Mouse (Mus musculus) midbrain, embryonic 16.5 days (tissue): Measurements from ENCODE around the gene Gm20388. TPM values are rescaled to one million over a fixed set of nuclear protein-coding genes. Genes with fewer than 3 reads are reported as not detected.

ENCODE experiments used
- ATAC-seq: fragments of 200-750 bp; cut with Nextera tagmentation; 2 replicates; pipeline ENCODE4 v1.8.0; 2017; ENCODE audit warnings: moderate TSS enrichment
- H3K27ac ChIP-seq: fragments of 300-500 bp; sonication (generic); 2 replicates; pipeline ENCODE4 v1.5.1; 2014; ENCODE audit warnings: mild to moderate bottlenecking, low read length, mixed read lengths
- H3K27me3 ChIP-seq: fragments of 300-500 bp; sonication (generic); 2 replicates; pipeline ENCODE4 v1.6.1; 2014; ENCODE audit warnings: low read depth, low read length, mixed read lengths; ENCODE audit not compliant: control insufficient read depth, insufficient read depth
- H3K36me3 ChIP-seq: fragments of 300-500 bp; sonication (generic); 2 replicates; pipeline ENCODE4 v1.6.1; 2014; ENCODE audit warnings: mild to moderate bottlenecking, low read length, moderate library complexity, mixed read lengths; ENCODE audit not compliant: control insufficient read depth, insufficient read depth
- H3K4me1 ChIP-seq: fragments of 300-500 bp; sonication (generic); 2 replicates; pipeline ENCODE4 v1.6.1; 2014; ENCODE audit warnings: mild to moderate bottlenecking, low read length, mixed read lengths; ENCODE audit not compliant: control insufficient read depth, insufficient read depth
- H3K4me2 ChIP-seq: fragments of 300-500 bp; sonication (generic); 2 replicates; pipeline ENCODE4 v1.6.1; 2014; ENCODE audit warnings: mild to moderate bottlenecking, low read length, mixed read lengths
- H3K4me3 ChIP-seq: fragments of 300-500 bp; sonication (generic); 2 replicates; pipeline ENCODE4 v1.5.1; 2014; ENCODE audit warnings: low read depth, mild to moderate bottlenecking, low read length, moderate library complexity, mixed read lengths
- H3K9ac ChIP-seq: fragments of 300-500 bp; sonication (generic); 2 replicates; pipeline ENCODE4 v1.6.1; 2014; ENCODE audit warnings: low read depth, low read length, mixed read lengths
- H3K9me3 ChIP-seq: fragments of 300-500 bp; sonication (generic); replicated peaks from 2 replicates; pipeline ENCODE4 v1.6.1; 2014; ENCODE audit warnings: mild to moderate bottlenecking, low read length, mixed read lengths; ENCODE audit not compliant: control insufficient read depth, poor library complexity, severe bottlenecking
- WGBS: fragments of 180-500 bp; shearing (Covaris S2); extraction: QIAGEN DNeasy Blood & Tissue Kit; methylation state at CpG from one replicate; pipeline ENCODE4 v1.1.7; 2014; 5-methylcytosine and 5-hydroxymethylcytosine counted together
- polyA plus RNA-seq: library from polyadenylated mRNA; unstranded; fragments of >200 nt; fragmentation: Nextera tagmentation; extraction: Ambion mirVana; gene quantifications from 2 replicates; pipeline ENCODE4 v1.2.1, GENCODE M21; 2015

Gene Gm20388
- polyA plus RNA-seq, 1 experiment from 2014 or later: 7.5 TPM

- H3K9ac ChIP-seq: no peak overlapping the region
- no peak overlapping the region for H3K4me2 ChIP-seq
- H3K27me3 ChIP-seq: no peaks in the 10 kb centered on the region
- ATAC-seq: no peak
- WGBS: 90% methylated on average over 7 of the region's 7 CpGs
- H3K4me1 ChIP-seq: no peaks in the 10 kb centered on the region
- H3K4me3 ChIP-seq: no peak overlapping the region
- no peaks in the 10 kb centered on the region for H3K9me3 ChIP-seq
- H3K36me3 ChIP-seq: no peaks in the 10 kb centered on the region
- H3K27ac ChIP-seq: no peak overlapping the region
Observed at GRCm38 (mm10) chr8:122116716-122117357, 2206.2 kb downstream of the Gm20388 start.

- Histone ChIP-seq H3K4me1 (no peaks in the 10 kb centered on the region), H3K36me3 (no peaks in the 10 kb centered on the region), H3K9ac (no peak overlapping the region), H3K4me3 (no peak overlapping the region), H3K9me3 (no peaks in the 10 kb centered on the region), H3K4me2 (no peak overlapping the region), H3K27me3 (no peaks in the 10 kb centered on the region), H3K27ac (no peak overlapping the region)
- 89% methylated on average over 10 of the region's 10 CpGs for WGBS
- no peak for ATAC-seq
Observed at GRCm38 (mm10) chr8:122118097-122118496, 2207.5 kb downstream of the Gm20388 start.

GRCm38 (mm10) chr8:122118536-122118935, 2207.9 kb downstream of the Gm20388 start:
- no peaks in the 10 kb centered on the region for H3K36me3 ChIP-seq
- WGBS: 79% methylated on average over 15 of the region's 15 CpGs

GRCm38 (mm10) chr8:122124326-122124725, 2213.7 kb downstream of the Gm20388 start:
- H3K9me3 ChIP-seq: no peaks in the 10 kb centered on the region
- no peaks in the 10 kb centered on the region for H3K36me3 ChIP-seq
- no peaks in the 10 kb centered on the region for H3K27me3 ChIP-seq
- H3K4me3 ChIP-seq: no peak overlapping the region
- 89% methylated on average over 3 of the region's 3 CpGs for WGBS
- no peak overlapping the region for H3K27ac ChIP-seq
- ATAC-seq: no peak
- no peak overlapping the region for H3K9ac ChIP-seq
- H3K4me1 ChIP-seq: no peaks in the 10 kb centered on the region; the same call in 1 of the 2 replicates
- H3K4me2 ChIP-seq: no peak overlapping the region

More at GRCm38 (mm10) chr8:122118536-122118935, 2207.9 kb downstream of the Gm20388 start:
- Histone ChIP-seq H3K27ac (no peak overlapping the region), H3K9ac (no peak overlapping the region), H3K4me2 (no peak overlapping the region), H3K9me3 (no peaks in the 10 kb centered on the region), H3K27me3 (no peaks in the 10 kb centered on the region), H3K4me3 (no peak overlapping the region), H3K4me1 (no peaks in the 10 kb centered on the region)
- no peak for ATAC-seq

- no peaks in the 10 kb centered on the region for H3K36me3 ChIP-seq
- H3K27me3 ChIP-seq: no peaks in the 10 kb centered on the region
- ATAC-seq: no peak
- WGBS: 83% methylated on average over 8 of the region's 8 CpGs
- no peaks in the 10 kb centered on the region; the same call in 1 of the 2 replicates for H3K4me1 ChIP-seq
- H3K4me2 ChIP-seq: no peak overlapping the region
- H3K9ac ChIP-seq: no peak overlapping the region
- H3K9me3 ChIP-seq: no peaks in the 10 kb centered on the region
- H3K27ac ChIP-seq: no peak overlapping the region
- no peak overlapping the region for H3K4me3 ChIP-seq
Observed at GRCm38 (mm10) chr8:122126659-122127058, 2216.0 kb downstream of the Gm20388 start.

- H3K27ac ChIP-seq: no peak overlapping the region
- no peaks in the 10 kb centered on the region for H3K4me1 ChIP-seq
- H3K4me3 ChIP-seq: no peak overlapping the region
- ATAC-seq: no peak
- no peaks in the 10 kb centered on the region for H3K36me3 ChIP-seq
- H3K9ac ChIP-seq: no peak overlapping the region
- no peaks in the 10 kb centered on the region for H3K27me3 ChIP-seq
- 74% methylated on average over 3 of the region's 3 CpGs for WGBS
- no peak overlapping the region for H3K4me2 ChIP-seq
- H3K9me3 ChIP-seq: no peaks in the 10 kb centered on the region
Observed at GRCm38 (mm10) chr8:122134121-122134529, 2223.5 kb downstream of the Gm20388 start.

GRCm38 (mm10) chr8:122135494-122135893, 2224.9 kb downstream of the Gm20388 start:
- WGBS: 67% methylated on average over 5 of the region's 5 CpGs
- H3K4me2 ChIP-seq: no peak overlapping the region

GRCm38 (mm10) chr8:122139784-122140183, 2229.1 kb downstream of the Gm20388 start:
- WGBS: 53% methylated on average over 5 of the region's 5 CpGs
- no peaks in the 10 kb centered on the region for H3K9me3 ChIP-seq
- no peak for ATAC-seq
- H3K27ac ChIP-seq: no peak overlapping the region
- no peaks in the 10 kb centered on the region for H3K27me3 ChIP-seq
- no peaks in the 10 kb centered on the region for H3K36me3 ChIP-seq
- no peaks in the 10 kb centered on the region for H3K4me1 ChIP-seq
- H3K4me3 ChIP-seq: no peak overlapping the region
- no peak overlapping the region for H3K9ac ChIP-seq
- H3K4me2 ChIP-seq: no peak overlapping the region

More at GRCm38 (mm10) chr8:122135494-122135893, 2224.9 kb downstream of the Gm20388 start:
- ATAC-seq: no peak
- Histone ChIP-seq H3K36me3 (no peaks in the 10 kb centered on the region), H3K4me1 (no peaks in the 10 kb centered on the region), H3K27ac (no peak overlapping the region), H3K4me3 (no peak overlapping the region), H3K27me3 (no peaks in the 10 kb centered on the region), H3K9ac (no peak overlapping the region), H3K9me3 (no peaks in the 10 kb centered on the region)

GRCm38 (mm10) chr8:122140411-122140810, 2229.8 kb downstream of the Gm20388 start:
- ATAC-seq: no peak
- Histone ChIP-seq H3K9me3 (no peaks in the 10 kb centered on the region), H3K27ac (no peak overlapping the region), H3K27me3 (no peaks in the 10 kb centered on the region), H3K36me3 (no peaks in the 10 kb centered on the region), H3K4me1 (no peaks in the 10 kb centered on the region), H3K4me3 (no peak overlapping the region), H3K9ac (no peak overlapping the region), H3K4me2 (no peak overlapping the region)
- 95% methylated on average over 4 of the region's 4 CpGs for WGBS
